Mouse (Mus musculus) heart, adult 2 months (tissue): Measurements from ENCODE around the gene Fgfr2. TPM values are rescaled to one million over a fixed set of nuclear protein-coding genes. Genes with fewer than 3 reads are reported as not detected.
A peak's percentile ranks its signal among the peaks of the same experiment; 100 is the strongest.

ENCODE experiments used
- DNase-seq, 2 experiments: peaks; one replicate each; pipeline ENCODE4 v3.0.0; 2021
- H3K27ac ChIP-seq: fragments of 200-600 bp; 2 replicates; pipeline ENCODE4 v1.8.1; 2022
- H3K27me3 ChIP-seq: fragments of 200-500 bp; 2 replicates; pipeline ENCODE4 v1.6.1; 2012; ENCODE audit warnings: mild to moderate bottlenecking, low read length, inconsistent platforms, mixed read lengths; ENCODE audit not compliant: control insufficient read depth, insufficient read depth
- H3K36me3 ChIP-seq: fragments of 200-500 bp; 2 replicates; pipeline ENCODE4 v1.6.1; 2012; ENCODE audit warnings: low read length, inconsistent platforms; ENCODE audit not compliant: control insufficient read depth, insufficient read depth
- H3K4me1 ChIP-seq: fragments of 200-500 bp; 2 replicates; pipeline ENCODE4 v1.6.1; 2011; ENCODE audit warnings: low read length; ENCODE audit not compliant: control insufficient read depth, insufficient read depth
- H3K4me3 ChIP-seq: fragments of 200-600 bp; 2 replicates; pipeline ENCODE4 v1.8.1; 2022
- H3K79me2 ChIP-seq: fragments of 200-500 bp; replicated peaks from 2 replicates; pipeline ENCODE4 v1.6.1; 2012; ENCODE audit warnings: mild to moderate bottlenecking, inconsistent platforms, low read length, moderate library complexity, mixed read lengths; ENCODE audit not compliant: control insufficient read depth, insufficient read depth
- H3K9ac ChIP-seq: fragments of 200-500 bp; 2 replicates; pipeline ENCODE4 v1.6.1; 2012; ENCODE audit warnings: low read depth, mild to moderate bottlenecking, control low read depth, inconsistent platforms, low read length, mixed read lengths
- CTCF ChIP-seq: fragments of 200-600 bp; IDR thresholded peaks from 2 replicates; pipeline ENCODE4 v1.8.1; 2022; ENCODE audit warnings: antibody characterized with exemption, mild to moderate bottlenecking, moderate library complexity
- EP300 ChIP-seq: fragments of 200-500 bp; IDR thresholded peaks from 2 replicates; pipeline ENCODE4 v1.6.1; 2011; ENCODE audit warnings: low read depth, low read length, control low read depth; ENCODE audit not compliant: insufficient read depth
- POLR2A ChIP-seq: fragments of 200-500 bp; IDR thresholded peaks from 2 replicates; pipeline ENCODE4 v1.6.1; 2011; ENCODE audit warnings: mild to moderate bottlenecking, low read depth, low read length, control low read depth; ENCODE audit not compliant: insufficient read depth
- WGBS: fragments of 180-500 bp; shearing (Covaris S2); methylation state at CpG from one replicate; pipeline ENCODE4 v1.1.7; 2018; 5-methylcytosine and 5-hydroxymethylcytosine counted together
- intact Hi-C: fragments of 180-260 bp; cut with DNase I; formaldehyde crosslinking; loops from one replicate; pipeline ENCODE4 v1.15.1; 2025
- polyA plus RNA-seq: library from polyadenylated mRNA; depleted of rRNA; stranded (reverse); fragments of >200 nt; gene quantifications from 2 replicates; pipeline ENCODE4 v1.2.3, GENCODE M21; 2012
- total RNA-seq, 2 experiments: library from RNA; stranded (reverse); gene quantifications; 2 replicates each; pipeline ENCODE4 v1.2.3; 2021

Gene Fgfr2
- total and polyA plus RNA-seq, 3 experiments, result 1.1 to 2.0 (median 1.3) TPM

GRCm38 (mm10) chr7:132778630-132779029 lies 344.5 kb downstream of the Fgfr2 start:
- WGBS, result 66% methylated on average over 13 of the region's 13 CpGs

GRCm38 (mm10) chr7:132777728-132778453 lies 345.3 kb downstream of the Fgfr2 start:
- H3K4me1 ChIP-seq, result peaks cover 64% of the 10 kb centered on the region
- 96% methylated on average over 1 of the region's 1 CpGs for WGBS
- peak in 1 of 2 experiments; percentile 24 for DNase-seq
- no peak overlapping the region for H3K9ac ChIP-seq
- H3K79me2 ChIP-seq, result peaks cover 6% of the 10 kb centered on the region; the same call in 1 of the 2 replicates
- H3K27me3 ChIP-seq, result no peaks in the 10 kb centered on the region
- H3K36me3 ChIP-seq, result peaks cover 18% of the 10 kb centered on the region
- intact Hi-C loops, result no loop called here
- TF ChIP-seq CTCF (no peak), POLR2A (no peak), EP300 (no peak)
- no peak overlapping the region for H3K4me3 ChIP-seq
- H3K27ac ChIP-seq, result peak overlapping the region; percentile 15; the same call in 1 of the 2 replicates

More at GRCm38 (mm10) chr7:132778630-132779029, 344.5 kb downstream of the Fgfr2 start:
- H3K4me1 ChIP-seq, result peaks cover 64% of the 10 kb centered on the region
- H3K36me3 ChIP-seq, result peaks cover 18% of the 10 kb centered on the region
- intact Hi-C loops, result no loop called here
- peak overlapping the region; percentile 15; the same call in 1 of the 2 replicates for H3K27ac ChIP-seq
- H3K4me3 ChIP-seq, result no peak overlapping the region
- peak; percentile 56 to 70 for DNase-seq
- no peak for TF ChIP-seq CTCF
- TF ChIP-seq POLR2A, result no peak
- TF ChIP-seq EP300, result no peak
- no peaks in the 10 kb centered on the region for H3K27me3 ChIP-seq
- no peak overlapping the region for H3K9ac ChIP-seq
- peaks cover 6% of the 10 kb centered on the region; the same call in 1 of the 2 replicates for H3K79me2 ChIP-seq

- DNase-seq, result no peak
- peaks cover 4% of the 10 kb centered on the region; the same call in 1 of the 2 replicates for H3K79me2 ChIP-seq
- intact Hi-C loops, result no loop called here
- 86% methylated on average over 7 of the region's 7 CpGs for whole genome bisulfite sequencing
- H3K9ac ChIP-seq, result no peak overlapping the region
- H3K27ac ChIP-seq, result peak overlapping the region; percentile 80
- peaks cover 18% of the 10 kb centered on the region for H3K36me3 ChIP-seq
- H3K27me3 ChIP-seq, result no peaks in the 10 kb centered on the region
- H3K4me1 ChIP-seq, result peaks cover 64% of the 10 kb centered on the region
- TF ChIP-seq CTCF, result no peak
- no peak for TF ChIP-seq EP300
- no peak for TF ChIP-seq POLR2A
- no peak overlapping the region for H3K4me3 ChIP-seq
These were observed 346.0 kb downstream of the Fgfr2 start for GRCm38 (mm10) chr7:132777117-132777516.

GRCm38 (mm10) chr7:132776338-132777111 lies 346.6 kb downstream of the Fgfr2 start:
- H3K4me1 ChIP-seq, result peaks cover 60% of the 10 kb centered on the region
- H3K27ac ChIP-seq, result peak overlapping the region; percentile 80
- intact Hi-C loops, result no loop called here
- peaks cover 4% of the 10 kb centered on the region; the same call in 1 of the 2 replicates for H3K79me2 ChIP-seq
- TF ChIP-seq POLR2A (peak; percentile 41; the same call in 1 of the 2 replicates), EP300 (0 out of 2 replicates have a peak, but pooled peaks have one; percentile 26), CTCF (no peak)
- H3K27me3 ChIP-seq, result no peaks in the 10 kb centered on the region
- peaks cover 18% of the 10 kb centered on the region for H3K36me3 ChIP-seq
- H3K9ac ChIP-seq, result peak overlapping the region; percentile 20; the same call in 1 of the 2 replicates
- peak; percentile 54 to 63 for DNase-seq
- no peak overlapping the region for H3K4me3 ChIP-seq
- 53% methylated on average over 7 of the region's 7 CpGs for WGBS

GRCm38 (mm10) chr7:132775922-132776321 lies 347.2 kb downstream of the Fgfr2 start:
- intact Hi-C loops, result no loop called here
- TF ChIP-seq POLR2A, result no peak
- no peak for TF ChIP-seq CTCF
- no peak for TF ChIP-seq EP300
- peak overlapping the region; percentile 20; the same call in 1 of the 2 replicates for H3K9ac ChIP-seq
- no peaks in the 10 kb centered on the region for H3K27me3 ChIP-seq
- H3K79me2 ChIP-seq, result no peaks in the 10 kb centered on the region; the same call in 1 of the 2 replicates
- peaks cover 18% of the 10 kb centered on the region for H3K36me3 ChIP-seq
- peaks cover 55% of the 10 kb centered on the region for H3K4me1 ChIP-seq
- DNase-seq, result peak in 1 of 2 experiments; percentile 18
- 78% methylated on average over 10 of the region's 10 CpGs for WGBS
- peak overlapping the region; percentile 80 for H3K27ac ChIP-seq
- H3K4me3 ChIP-seq, result no peak overlapping the region
